Mouse (Mus musculus): ENCODE measurements at regions not wholly inside any gene's neighbourhood (a gene's known extent, or its start where the extent isn't known, plus 50 kb on each side); places are given as distances from the start of the nearest gene placed in this dataset.

DNA sequence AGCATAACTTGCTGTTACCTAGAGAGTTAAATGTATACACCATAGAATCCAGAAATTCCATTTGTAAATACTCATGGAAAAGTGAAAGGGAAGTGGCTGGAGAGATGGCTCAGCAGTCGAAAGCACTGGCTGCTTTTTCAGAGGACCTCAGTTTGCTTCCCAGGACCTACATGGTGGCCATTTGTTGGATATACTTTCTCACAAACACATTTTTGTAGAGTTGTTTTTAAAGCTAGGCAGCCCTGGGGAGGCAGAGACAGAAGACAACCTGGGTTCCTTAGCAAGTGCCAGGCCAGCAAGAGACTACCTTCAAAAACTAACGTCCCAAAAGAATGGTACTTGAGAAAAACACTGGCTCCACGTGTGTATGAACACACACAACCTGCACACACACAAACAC is 124.0 kb upstream of the Gm15217 start:
- Histone ChIP-seq H3K4me3 (ENCODE audit: insufficient read depth, poor library complexity, severe bottlenecking) (no peak overlapping the region), H3K79me2 (ENCODE audit: control insufficient read depth, insufficient read depth) (no peaks in the 10 kb centered on the region), H3K36me3 (ENCODE audit: control insufficient read depth, insufficient read depth) (no peaks in the 10 kb centered on the region), H3K27me3 (ENCODE audit: control insufficient read depth, insufficient read depth, insufficient read length) (no peaks in the 10 kb centered on the region), H3ac (ENCODE audit: control insufficient read depth, insufficient read length, low read depth) (no peak overlapping the region), H3K79me3 (ENCODE audit: low read depth) (no peaks in the 10 kb centered on the region)
- TF ChIP-seq CEBPB (IDR thresholded peaks at IDR 0.05; ENCODE audit: low read depth), result no peak
- TF ChIP-seq CTCF (IDR thresholded peaks at IDR 0.05; ENCODE audit: control insufficient read depth, insufficient read depth, insufficient read length), result no peak
- no peak for TF ChIP-seq MAX (IDR thresholded peaks at IDR 0.05)
- no peak for TF ChIP-seq FOSL1 (IDR thresholded peaks at IDR 0.05; ENCODE audit: insufficient read depth, low read length, poor library complexity, severe bottlenecking)
- no peak for TF ChIP-seq USF1 (IDR thresholded peaks at IDR 0.05; ENCODE audit: low read depth)
- no peak for TF ChIP-seq MYOG (IDR thresholded peaks at IDR 0.05; ENCODE audit: control insufficient read depth, extremely low read depth, insufficient read length)
- no peak for TF ChIP-seq MYOD1 (IDR thresholded peaks at IDR 0.05; ENCODE audit: control insufficient read depth, insufficient read length, low read depth)

DNA sequence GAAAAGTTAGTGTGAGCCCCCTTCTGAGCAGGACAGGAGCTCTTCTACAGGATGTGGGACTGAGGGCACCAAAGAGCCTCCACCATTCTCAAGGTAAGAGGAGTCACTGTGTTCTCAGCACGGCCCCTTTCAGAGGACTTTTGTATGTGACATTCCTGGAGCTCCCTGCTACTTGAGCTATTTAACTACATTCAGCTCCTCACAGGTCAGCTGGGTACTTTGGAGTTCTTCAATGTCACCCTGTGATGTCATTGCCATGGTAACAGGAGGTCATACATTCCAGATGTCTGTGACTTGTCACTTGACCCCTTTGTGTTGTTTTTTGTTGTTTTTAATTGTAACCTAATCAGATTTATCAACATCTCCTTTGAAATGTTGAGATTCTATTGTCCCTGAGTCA is 122.9 kb upstream of the Gm15217 start:
- Histone ChIP-seq H3ac (ENCODE audit: control insufficient read depth, insufficient read length, low read depth) (no peak overlapping the region), H3K36me3 (ENCODE audit: control insufficient read depth, insufficient read depth) (no peaks in the 10 kb centered on the region), H3K27me3 (ENCODE audit: control insufficient read depth, insufficient read depth, insufficient read length) (no peaks in the 10 kb centered on the region), H3K79me2 (ENCODE audit: control insufficient read depth, insufficient read depth) (no peaks in the 10 kb centered on the region), H3K4me3 (ENCODE audit: insufficient read depth, poor library complexity, severe bottlenecking) (no peak overlapping the region), H3K79me3 (ENCODE audit: low read depth) (no peaks in the 10 kb centered on the region)
- no peak for TF ChIP-seq CEBPB (IDR thresholded peaks at IDR 0.05; ENCODE audit: low read depth)
- no peak for TF ChIP-seq MAX (IDR thresholded peaks at IDR 0.05)
- no peak for TF ChIP-seq MYOD1 (IDR thresholded peaks at IDR 0.05; ENCODE audit: control insufficient read depth, insufficient read length, low read depth)
- no peak for TF ChIP-seq FOSL1 (IDR thresholded peaks at IDR 0.05; ENCODE audit: insufficient read depth, low read length, poor library complexity, severe bottlenecking)
- no peak for TF ChIP-seq MYOG (IDR thresholded peaks at IDR 0.05; ENCODE audit: control insufficient read depth, extremely low read depth, insufficient read length)
- TF ChIP-seq CTCF (IDR thresholded peaks at IDR 0.05; ENCODE audit: control insufficient read depth, insufficient read depth, insufficient read length), result no peak
- TF ChIP-seq USF1 (IDR thresholded peaks at IDR 0.05; ENCODE audit: low read depth), result no peak

DNA sequence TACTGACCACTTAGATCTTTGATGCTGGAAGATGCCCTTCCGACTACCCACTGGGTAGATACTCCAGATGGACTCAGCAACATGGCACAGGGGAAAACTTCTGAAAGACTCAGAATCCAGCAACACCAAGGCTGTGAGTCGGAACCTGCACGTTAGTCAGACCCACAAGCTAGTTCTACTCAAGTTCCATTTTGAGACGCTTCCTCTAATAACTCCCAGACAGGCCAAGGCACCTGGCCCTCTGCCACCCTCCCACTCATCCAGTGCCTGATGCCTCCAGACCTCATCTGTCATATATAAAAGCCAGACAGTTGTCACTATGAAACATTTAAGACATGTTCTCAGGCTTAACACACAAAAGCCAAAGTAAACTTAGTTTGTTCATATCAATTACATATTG is 121.9 kb upstream of the Gm15217 start:
- no peaks in the 10 kb centered on the region for H3K27me3 ChIP-seq (ENCODE audit: control insufficient read depth, insufficient read depth, insufficient read length)
- H3K4me3 ChIP-seq (ENCODE audit: insufficient read depth, poor library complexity, severe bottlenecking), result no peak overlapping the region
- H3K79me3 ChIP-seq (ENCODE audit: low read depth), result no peaks in the 10 kb centered on the region
- no peak overlapping the region for H3ac ChIP-seq (ENCODE audit: control insufficient read depth, insufficient read length, low read depth)
- no peaks in the 10 kb centered on the region for H3K36me3 ChIP-seq (ENCODE audit: control insufficient read depth, insufficient read depth)
- H3K79me2 ChIP-seq (ENCODE audit: control insufficient read depth, insufficient read depth), result no peaks in the 10 kb centered on the region
- no peak for TF ChIP-seq CTCF (IDR thresholded peaks at IDR 0.05; ENCODE audit: control insufficient read depth, insufficient read depth, insufficient read length)
- TF ChIP-seq MAX (IDR thresholded peaks at IDR 0.05), result no peak
- no peak for TF ChIP-seq MYOG (IDR thresholded peaks at IDR 0.05; ENCODE audit: control insufficient read depth, extremely low read depth, insufficient read length)
- TF ChIP-seq USF1 (IDR thresholded peaks at IDR 0.05; ENCODE audit: low read depth), result no peak
- TF ChIP-seq FOSL1 (IDR thresholded peaks at IDR 0.05; ENCODE audit: insufficient read depth, low read length, poor library complexity, severe bottlenecking), result no peak
- TF ChIP-seq MYOD1 (IDR thresholded peaks at IDR 0.05; ENCODE audit: control insufficient read depth, insufficient read length, low read depth), result no peak
- no peak for TF ChIP-seq CEBPB (IDR thresholded peaks at IDR 0.05; ENCODE audit: low read depth)

DNA sequence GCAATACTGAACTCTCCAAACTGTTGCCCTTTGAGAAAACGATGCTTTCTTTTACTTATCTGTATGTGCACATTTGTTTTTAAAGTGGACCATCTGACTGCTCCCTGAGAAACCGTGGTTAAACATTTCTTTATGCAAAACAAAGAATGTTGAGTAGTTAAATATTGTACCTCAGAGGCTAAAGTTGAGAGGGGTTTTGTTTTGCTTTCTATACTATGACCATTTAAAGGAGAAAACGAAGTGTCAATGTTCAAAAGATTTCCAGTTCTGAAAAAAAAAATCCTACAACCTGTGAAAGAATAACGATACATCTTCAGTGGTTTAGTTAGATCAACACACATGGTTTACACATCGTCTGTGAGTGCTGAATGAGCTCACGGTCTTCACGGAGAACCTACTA is 120.7 kb upstream of the Gm15217 start:
- TF ChIP-seq MAX (IDR thresholded peaks at IDR 0.05) (no peak), MYOG (IDR thresholded peaks at IDR 0.05; ENCODE audit: control insufficient read depth, extremely low read depth, insufficient read length) (no peak), FOSL1 (IDR thresholded peaks at IDR 0.05; ENCODE audit: insufficient read depth, low read length, poor library complexity, severe bottlenecking) (no peak), USF1 (IDR thresholded peaks at IDR 0.05; ENCODE audit: low read depth) (no peak), CTCF (IDR thresholded peaks at IDR 0.05; ENCODE audit: control insufficient read depth, insufficient read depth, insufficient read length) (no peak), CEBPB (IDR thresholded peaks at IDR 0.05; ENCODE audit: low read depth) (no peak)
- Histone ChIP-seq H3K4me3 (ENCODE audit: insufficient read depth, poor library complexity, severe bottlenecking) (no peak overlapping the region), H3K79me3 (ENCODE audit: low read depth) (no peaks in the 10 kb centered on the region), H3ac (ENCODE audit: control insufficient read depth, insufficient read length, low read depth) (no peak overlapping the region), H3K79me2 (ENCODE audit: control insufficient read depth, insufficient read depth) (no peaks in the 10 kb centered on the region), H3K27me3 (ENCODE audit: control insufficient read depth, insufficient read depth, insufficient read length) (no peaks in the 10 kb centered on the region), H3K36me3 (ENCODE audit: control insufficient read depth, insufficient read depth) (no peaks in the 10 kb centered on the region)

DNA sequence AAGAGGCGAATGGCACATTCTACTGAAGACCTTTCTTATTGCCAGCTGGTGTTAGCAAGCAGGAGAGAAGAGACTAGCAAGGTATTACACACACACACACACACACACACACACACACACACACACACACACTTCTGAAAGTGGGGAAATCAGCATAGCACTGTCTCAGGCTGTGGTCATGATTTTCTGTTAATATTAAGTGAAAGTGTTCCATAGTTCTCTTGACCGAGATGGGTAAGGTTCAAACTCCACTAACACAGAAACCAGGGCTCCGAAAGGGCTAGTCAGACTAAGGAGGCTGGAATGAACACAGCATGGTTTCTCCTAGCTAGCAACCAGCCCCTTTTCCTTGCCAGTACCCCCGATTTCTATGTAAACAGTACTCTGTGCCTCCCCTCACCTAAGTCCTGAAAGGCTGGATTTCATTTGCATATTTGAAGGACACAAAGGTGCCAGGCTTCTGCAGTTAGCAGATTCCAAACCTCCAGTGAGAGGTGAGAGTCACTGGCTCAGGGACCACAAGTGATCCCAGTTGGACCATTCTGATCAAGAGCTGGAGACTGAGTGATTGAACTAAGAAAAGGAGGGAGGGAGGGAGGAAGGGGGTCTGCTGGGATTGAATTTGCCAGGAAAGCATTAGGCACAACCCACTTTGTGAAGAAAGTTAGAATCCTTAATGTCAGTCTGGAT is 118.8 kb upstream of the Gm15217 start:
- H3K36me3 ChIP-seq (ENCODE audit: control insufficient read depth, insufficient read depth), result no peaks in the 10 kb centered on the region
- H3K79me3 ChIP-seq (ENCODE audit: low read depth), result no peaks in the 10 kb centered on the region
- H3K4me3 ChIP-seq (ENCODE audit: insufficient read depth, poor library complexity, severe bottlenecking), result no peak overlapping the region
- no peak for TF ChIP-seq CTCF (IDR thresholded peaks at IDR 0.05; ENCODE audit: control insufficient read depth, insufficient read depth, insufficient read length)
- TF ChIP-seq FOSL1 (IDR thresholded peaks at IDR 0.05; ENCODE audit: insufficient read depth, low read length, poor library complexity, severe bottlenecking), result no peak
- no peak overlapping the region for H3ac ChIP-seq (ENCODE audit: control insufficient read depth, insufficient read length, low read depth)
- H3K27me3 ChIP-seq (ENCODE audit: control insufficient read depth, insufficient read depth, insufficient read length), result no peaks in the 10 kb centered on the region
- no peaks in the 10 kb centered on the region for H3K79me2 ChIP-seq (ENCODE audit: control insufficient read depth, insufficient read depth)

DNA sequence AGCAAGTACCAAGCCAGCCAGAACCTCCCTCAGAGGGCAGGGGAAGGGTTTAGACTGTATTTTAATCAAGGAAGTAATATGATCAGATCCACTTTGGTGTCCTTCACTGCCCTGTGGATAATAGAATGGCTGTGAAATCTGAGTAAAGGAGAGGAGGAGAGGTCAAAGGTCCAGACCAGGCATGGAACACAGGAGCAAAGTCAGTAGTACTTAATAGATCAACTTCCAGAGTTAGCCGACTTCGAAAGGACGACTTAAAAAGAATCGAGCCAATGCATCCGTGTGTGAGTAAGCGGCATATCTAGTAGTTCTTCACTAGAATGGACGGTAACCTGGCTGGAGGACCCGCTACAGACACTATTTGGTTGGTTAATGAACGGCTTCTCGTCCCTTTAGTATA is 103.8 kb upstream of the Gm15217 start:
- no peaks in the 10 kb centered on the region for H3K27me3 ChIP-seq (ENCODE audit: control insufficient read depth, insufficient read depth, insufficient read length)
- no peaks in the 10 kb centered on the region for H3K36me3 ChIP-seq (ENCODE audit: control insufficient read depth, insufficient read depth)
- H3ac ChIP-seq (ENCODE audit: control insufficient read depth, insufficient read length, low read depth), result no peak overlapping the region
- TF ChIP-seq MAX (IDR thresholded peaks at IDR 0.05) (no peak), CTCF (IDR thresholded peaks at IDR 0.05; ENCODE audit: control insufficient read depth, insufficient read depth, insufficient read length) (no peak), MYOG (IDR thresholded peaks at IDR 0.05; ENCODE audit: control insufficient read depth, extremely low read depth, insufficient read length) (no peak), CEBPB (IDR thresholded peaks at IDR 0.05; ENCODE audit: low read depth) (no peak), USF1 (IDR thresholded peaks at IDR 0.05; ENCODE audit: low read depth) (no peak), MYOD1 (IDR thresholded peaks at IDR 0.05; ENCODE audit: control insufficient read depth, insufficient read length, low read depth) (no peak), FOSL1 (IDR thresholded peaks at IDR 0.05; ENCODE audit: insufficient read depth, low read length, poor library complexity, severe bottlenecking) (no peak)
- no peaks in the 10 kb centered on the region for H3K79me3 ChIP-seq (ENCODE audit: low read depth)
- no peak overlapping the region for H3K4me3 ChIP-seq (ENCODE audit: insufficient read depth, poor library complexity, severe bottlenecking)
- no peaks in the 10 kb centered on the region for H3K79me2 ChIP-seq (ENCODE audit: control insufficient read depth, insufficient read depth)
